35 mouse cellular contexts compared by ENCODE assay signal in genomic region chr5:37045582-37045981, GRCm38 (mm10). TPM values are rescaled to one million over a fixed set of nuclear protein-coding genes. Genes with fewer than 3 reads are reported as not detected.
DNase-seq lines count a peak whose midpoint lies in the region; ATAC-seq and TF ChIP-seq lines count a peak whose summit lies in the region.
"Had no signal": no experiment of that assay in that cellular context is flagged by ENCODE, and none has a peak within 500 bp of the region (broad histone marks: within the 10 kb centered on the region; RNA-seq: fewer than 3 reads in every experiment).

No protein-coding gene starts in this region.

- H3K4me3 ChIP-seq in layer of hippocampus, adult 2 months = no peak overlapping the region
- no peak overlapping the region for H3K4me3 ChIP-seq in forebrain, embryonic 11.5 days (ENCODE audit: low read depth, low read length)
- H3K4me3 ChIP-seq: forebrain, embryonic 15.5 days; gastrocnemius, adult 2 months; heart, embryonic 12.5 days; kidney, embryonic 15.5 days; left cerebral cortex, adult 2 months; limb, embryonic 13.5 days; liver, embryonic 12.5 days; midbrain, embryonic 13.5 days; stomach, embryonic 15.5 days had no signal

- 79% methylated on average over 2 of the region's 2 CpGs for WGBS in forebrain, embryonic 11.5 days

- H3K9ac ChIP-seq in forebrain, embryonic 11.5 days (ENCODE audit: low read length) = no peak overlapping the region
- H3K9ac ChIP-seq: forebrain, embryonic 15.5 days; heart, embryonic 12.5 days; hindbrain, embryonic 14.5 days; kidney, embryonic 15.5 days; limb, embryonic 13.5 days; liver, embryonic 12.5 days; midbrain, embryonic 13.5 days; stomach, embryonic 15.5 days had no signal

- H3K27ac ChIP-seq in layer of hippocampus, adult 2 months = peak overlapping the region; percentile 39; the same call in 1 of the 2 replicates
- H3K27ac ChIP-seq in forebrain, embryonic 11.5 days (ENCODE audit: low read depth, low read length) = no peak overlapping the region
- H3K27ac ChIP-seq: gastrocnemius, adult 2 months; hindbrain, embryonic 14.5 days; kidney, embryonic 15.5 days; left cerebral cortex, adult 2 months; limb, embryonic 13.5 days; liver, embryonic 12.5 days; midbrain, embryonic 13.5 days; stomach, embryonic 15.5 days had no signal

- no peak for DNase-seq in layer of hippocampus, adult 2 months (ENCODE audit: low spot score in 2 of 2)
- no peak for DNase-seq in layer of hippocampus, adult 18-20 months (ENCODE audit: low spot score in 2 of 2)
- peak; percentile 16 for DNase-seq in A20 (ENCODE audit: low read depth, low spot score)
- peak; percentile 76 for DNase-seq in naive thymus-derived CD4-positive, alpha-beta T cell, adult 2 months (ENCODE audit: low read depth)
- DNase-seq in thymus, postnatal 14 days = peak; percentile 80
- DNase-seq in forebrain, embryonic 11.5 days (ENCODE audit: low spot score) = no peak
- DNase-seq in kidney, postnatal 4 days = no peak
- DNase-seq in ovary, postnatal 36 days (ENCODE audit: low spot score) = no peak
- DNase-seq: adrenal gland, postnatal 14 days; cerebellum, adult 11 months; cerebellum, adult 9-10 months; cerebellum, postnatal 36 days; gastrocnemius, adult 2 months; gastrocnemius, postnatal 36 days; heart, postnatal 4 days; kidney, adult 11 months; lung, adult 18-20 months; lung, postnatal 4 days; retina, postnatal 1 day; right cerebral cortex, postnatal 25 days had no signal

- no peaks in the 10 kb centered on the region for H3K36me3 ChIP-seq in forebrain, embryonic 11.5 days (ENCODE audit: control insufficient read depth, insufficient read depth, low read length)
- H3K36me3 ChIP-seq: forebrain, embryonic 15.5 days; heart, embryonic 12.5 days; kidney, embryonic 15.5 days; limb, embryonic 13.5 days; liver, embryonic 12.5 days; midbrain, embryonic 13.5 days; stomach, embryonic 15.5 days had no signal

- ATAC-seq in forebrain, embryonic 11.5 days (replicated peaks; ENCODE audit: low FRiP score) = no peak
- ATAC-seq: forebrain, embryonic 15.5 days; liver, embryonic 12.5 days; lung, postnatal 0 days; midbrain, embryonic 13.5 days; Patski had no signal

- no peak for TF ChIP-seq CTCF in layer of hippocampus, adult 2 months (conservative IDR thresholded peaks at IDR 0.05)

- H3K9me3 ChIP-seq in forebrain, embryonic 11.5 days (ENCODE audit: control insufficient read depth, low read length) = no peaks in the 10 kb centered on the region
- H3K9me3 ChIP-seq: forebrain, embryonic 15.5 days; heart, embryonic 12.5 days; kidney, embryonic 15.5 days; limb, embryonic 13.5 days; liver, embryonic 12.5 days; midbrain, embryonic 13.5 days; stomach, embryonic 15.5 days had no signal

- H3K4me2 ChIP-seq in forebrain, embryonic 11.5 days (ENCODE audit: low read depth, low read length, severe bottlenecking) = no peak overlapping the region
- H3K4me2 ChIP-seq: forebrain, embryonic 15.5 days; heart, embryonic 12.5 days; hindbrain, embryonic 14.5 days; kidney, embryonic 15.5 days; limb, embryonic 13.5 days; liver, embryonic 12.5 days; midbrain, embryonic 13.5 days; stomach, embryonic 15.5 days had no signal

- H3K4me1 ChIP-seq in forebrain, embryonic 11.5 days (replicated peaks; ENCODE audit: control insufficient read depth, insufficient read depth, low read length) = 0 out of 2 replicates have a peak, but pooled peaks cover 3% of the 10 kb centered on the region
- H3K4me1 ChIP-seq: limb, embryonic 13.5 days; liver, embryonic 12.5 days; stomach, embryonic 15.5 days had no signal

- no peaks in the 10 kb centered on the region for H3K27me3 ChIP-seq in forebrain, embryonic 11.5 days (ENCODE audit: control insufficient read depth, insufficient read depth, low read length)
- H3K27me3 ChIP-seq: forebrain, embryonic 15.5 days; midbrain, embryonic 13.5 days; stomach, embryonic 15.5 days had no signal

RNA-seq across cellular contexts. Expression of gene Gm1043, which starts 39.6 kb away (rescaled TPM):
- total RNA-seq in layer of hippocampus, adult 2 months (2021) = 10 to 100 TPM; 31.8 to 33.1 TPM
- 10 to 100 TPM; 27.1 to 29.1 TPM for total RNA-seq in layer of hippocampus, adult 18-20 months (2021)
- polyA plus RNA-seq in forebrain, embryonic 11.5 days (2014; fragmentation: Nextera tagmentation; extraction: Ambion mirVana) = 0.03 and 0.07 TPM in 2 replicates
- total RNA-seq: gastrocnemius, adult 2 months; gastrocnemius, postnatal 36 days; heart, postnatal 4 days; MEL had no signal
- polyA plus RNA-seq: embryonic facial prominence, embryonic 11.5 days; heart, embryonic 12.5 days; heart, postnatal 0 days; kidney, embryonic 15.5 days; liver, embryonic 12.5 days; lung, postnatal 0 days; Patski had no signal

RNA-seq across cellular contexts. Expression of gene Wfs1, which starts 56.6 kb away (rescaled TPM):
- 100 to 1,000 TPM; 133 to 144 TPM for total RNA-seq in layer of hippocampus, adult 2 months (2021)
- 100 to 1,000 TPM; 145 to 182 TPM for total RNA-seq in layer of hippocampus, adult 18-20 months (2021)
- polyA plus RNA-seq in forebrain, embryonic 11.5 days (2014; fragmentation: Nextera tagmentation; extraction: Ambion mirVana) = 8.8 and 9.3 TPM in 2 replicates
- total RNA-seq: megakaryocyte-erythroid progenitor cell, adult 5-6 weeks; MEL had no signal

Comparison
In these comparisons a context has a peak if more than half of its experiments do, and no peak if none do; other contexts are left out.
1. DNase-seq: peak in A20 (single experiment), naive thymus-derived CD4-positive, alpha-beta T cell, adult 2 months (single experiment) and thymus, postnatal 14 days (single experiment); none in layer of hippocampus, adult 2 months (0 of 2), layer of hippocampus, adult 18-20 months (0 of 2), forebrain, embryonic 11.5 days (single experiment), kidney, postnatal 4 days (0 of 2) and ovary, postnatal 36 days (single experiment).